Mouse (Mus musculus): ENCODE measurements at regions not wholly inside any gene's neighbourhood (a gene's known extent, or its start where the extent isn't known, plus 50 kb on each side); places are given as distances from the start of the nearest gene placed in this dataset.
"Not testable (repeated sequence)": the region's sequence is repeated elsewhere in the genome, so short reads cannot be mapped to it uniquely, and the experiment has no call there.

DNA sequence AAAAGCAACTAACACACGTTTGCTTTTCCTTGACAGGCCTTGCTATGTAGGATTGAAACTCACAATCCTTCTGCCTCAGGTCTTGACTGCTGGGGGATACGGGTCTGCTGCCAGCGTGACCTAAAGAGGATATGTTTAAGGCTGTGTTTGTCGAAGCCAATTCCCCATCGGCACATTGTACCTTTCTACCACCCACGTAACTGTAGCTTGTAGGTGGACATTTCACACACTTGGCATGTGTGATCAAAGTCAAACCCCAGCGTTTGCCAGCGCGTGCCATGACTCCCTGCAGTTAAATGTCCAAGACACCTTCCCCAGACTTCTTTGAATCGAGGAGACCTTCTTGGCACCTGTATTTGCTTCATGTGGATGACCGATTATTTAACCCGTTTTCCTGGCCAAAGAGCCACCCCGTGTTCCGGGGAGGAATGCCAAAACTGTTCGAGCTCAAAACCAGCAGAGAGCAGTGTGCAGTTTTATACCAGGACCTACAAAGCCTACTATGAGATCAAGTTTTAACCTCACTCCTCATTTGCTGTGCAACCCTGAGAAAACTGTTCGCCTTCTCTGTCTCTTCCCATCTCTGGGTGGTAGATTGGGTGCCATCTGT is 395.4 kb upstream of the Zfp507 start:
- DNase-seq (ENCODE audit: low spot score) = no peak
- Histone ChIP-seq H3K4me1 (0 out of 2 replicates have a peak, but pooled peaks cover 2% of the 10 kb centered on the region), H3K36me3 (no peaks in the 10 kb centered on the region), H3K27me3 (ENCODE audit: low read depth, poor library complexity, severe bottlenecking) (no peaks in the 10 kb centered on the region), H3K27ac (replicated peaks) (no peak overlapping the region), H3K9me3 (replicated peaks) (no peaks in the 10 kb centered on the region), H3K4me3 (no peak overlapping the region)
- WGBS = 93% methylated on average over 16 of the region's 16 CpGs

GRCm38 (mm10) chr7:36196154-36196720 is 393.4 kb upstream of the Zfp507 start:
- 92% methylated on average over 18 of the region's 18 CpGs for WGBS
- Histone ChIP-seq H3K27me3 (ENCODE audit: low read depth, poor library complexity, severe bottlenecking) (no peaks in the 10 kb centered on the region), H3K4me1 (0 out of 2 replicates have a peak, but pooled peaks cover 2% of the 10 kb centered on the region), H3K9me3 (replicated peaks) (no peaks in the 10 kb centered on the region), H3K36me3 (no peaks in the 10 kb centered on the region), H3K4me3 (no peak overlapping the region), H3K27ac (replicated peaks) (no peak overlapping the region)
- DNase-seq (ENCODE audit: low spot score) = no peak

GRCm38 (mm10) chr7:36192645-36193044 is 389.8 kb upstream of the Zfp507 start:
- 85% methylated on average over 8 of the region's 8 CpGs for WGBS
- no peaks in the 10 kb centered on the region for H3K9me3 ChIP-seq (replicated peaks)
- no peak overlapping the region for H3K4me3 ChIP-seq
- no peak for DNase-seq (ENCODE audit: low spot score)
- no peak overlapping the region for H3K27ac ChIP-seq (replicated peaks)
- no peaks in the 10 kb centered on the region for H3K27me3 ChIP-seq (ENCODE audit: low read depth, poor library complexity, severe bottlenecking)
- no peaks in the 10 kb centered on the region for H3K36me3 ChIP-seq
- H3K4me1 ChIP-seq = peaks cover 7% of the 10 kb centered on the region; the same call in 1 of the 2 replicates

- no peak for DNase-seq (ENCODE audit: low spot score)
- Histone ChIP-seq H3K9me3 (replicated peaks) (no peaks in the 10 kb centered on the region), H3K27me3 (ENCODE audit: low read depth, poor library complexity, severe bottlenecking) (no peaks in the 10 kb centered on the region), H3K36me3 (no peaks in the 10 kb centered on the region), H3K4me1 (no peaks in the 10 kb centered on the region), H3K4me3 (no peak overlapping the region), H3K27ac (replicated peaks) (no peak overlapping the region)
- 87% methylated on average over 7 of the region's 7 CpGs for WGBS
These were observed 375.1 kb upstream of the Zfp507 start for GRCm38 (mm10) chr7:36177947-36178346.

DNA sequence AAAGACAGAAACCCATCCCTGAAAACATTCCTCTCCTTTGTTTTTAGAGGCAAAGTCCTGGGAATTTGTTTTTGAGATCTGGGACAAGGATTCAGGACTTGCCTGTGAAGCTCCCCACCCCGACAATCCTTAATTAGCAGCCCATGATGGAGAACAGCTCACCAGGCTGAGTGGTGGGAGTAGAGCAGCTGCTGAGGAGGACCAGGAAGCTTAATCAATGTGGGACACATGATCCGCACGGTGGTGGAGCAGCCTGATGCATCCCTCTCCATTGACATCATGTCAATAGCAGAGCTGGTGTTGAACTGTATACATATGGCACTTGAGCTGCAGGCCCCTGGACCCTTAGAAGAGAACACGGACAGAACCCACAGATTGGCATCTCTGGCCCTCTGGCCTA is 372.5 kb upstream of the Zfp507 start:
- Histone ChIP-seq H3K27me3 (ENCODE audit: low read depth, poor library complexity, severe bottlenecking) (no peaks in the 10 kb centered on the region), H3K36me3 (no peaks in the 10 kb centered on the region), H3K9me3 (replicated peaks) (no peaks in the 10 kb centered on the region), H3K4me3 (no peak overlapping the region), H3K27ac (replicated peaks) (no peak overlapping the region), H3K4me1 (no peaks in the 10 kb centered on the region)
- DNase-seq (ENCODE audit: low spot score) = no peak
- 81% methylated on average over 4 of the region's 4 CpGs for WGBS

GRCm38 (mm10) chr7:36172511-36172910 is 369.7 kb upstream of the Zfp507 start:
- 51% methylated on average over 2 of the region's 2 CpGs for WGBS
- not testable (repeated sequence) for DNase-seq (ENCODE audit: low spot score)

GRCm38 (mm10) chr7:36157270-36157945 is 354.6 kb upstream of the Zfp507 start:
- Histone ChIP-seq H3K9me3 (replicated peaks) (no peaks in the 10 kb centered on the region), H3K4me3 (no peak overlapping the region), H3K4me1 (no peaks in the 10 kb centered on the region), H3K27ac (replicated peaks) (no peak overlapping the region), H3K27me3 (ENCODE audit: low read depth, poor library complexity, severe bottlenecking) (no peaks in the 10 kb centered on the region), H3K36me3 (no peaks in the 10 kb centered on the region)
- 70% methylated on average over 22 of the region's 22 CpGs for WGBS
- no peak for DNase-seq (ENCODE audit: low spot score)

More at GRCm38 (mm10) chr7:36172511-36172910, 369.7 kb upstream of the Zfp507 start:
- not testable (repeated sequence) for H3K36me3 ChIP-seq; H3K27me3 ChIP-seq (ENCODE audit: low read depth, poor library complexity, severe bottlenecking); H3K4me3 ChIP-seq; H3K9me3 ChIP-seq (replicated peaks); H3K4me1 ChIP-seq; H3K27ac ChIP-seq (replicated peaks)

DNA sequence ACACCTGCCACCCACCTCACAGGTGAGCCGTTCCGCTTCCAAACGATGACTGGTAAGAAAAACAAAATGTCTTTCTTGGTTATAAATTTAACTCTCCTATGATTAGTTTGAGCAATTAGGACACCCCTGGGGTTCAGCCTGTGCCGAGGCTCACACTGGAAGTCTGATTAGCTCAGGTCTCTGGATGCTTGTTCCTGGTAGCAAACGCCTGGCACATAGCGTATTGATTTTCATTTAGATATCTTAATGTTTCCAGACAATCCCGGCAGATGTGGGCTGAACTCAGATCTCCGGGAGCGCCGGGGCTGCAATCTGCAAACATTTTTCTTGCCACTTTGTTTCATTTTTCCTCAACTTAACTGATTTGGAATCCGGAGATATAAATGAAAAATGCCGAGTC is 353.8 kb upstream of the Zfp507 start:
- no peak for DNase-seq (ENCODE audit: low spot score)
- Histone ChIP-seq H3K4me1 (peaks cover 6% of the 10 kb centered on the region), H3K27me3 (ENCODE audit: low read depth, poor library complexity, severe bottlenecking) (no peaks in the 10 kb centered on the region), H3K4me3 (no peak overlapping the region), H3K27ac (replicated peaks) (no peak overlapping the region), H3K9me3 (replicated peaks) (no peaks in the 10 kb centered on the region), H3K36me3 (no peaks in the 10 kb centered on the region)
- WGBS = 93% methylated on average over 12 of the region's 12 CpGs

GRCm38 (mm10) chr7:36155576-36155975 is 352.8 kb upstream of the Zfp507 start:
- 72% methylated on average over 2 of the region's 2 CpGs for WGBS
- DNase-seq (ENCODE audit: low spot score) = no peak
- Histone ChIP-seq H3K4me3 (no peak overlapping the region), H3K9me3 (replicated peaks) (no peaks in the 10 kb centered on the region), H3K27me3 (ENCODE audit: low read depth, poor library complexity, severe bottlenecking) (no peaks in the 10 kb centered on the region), H3K4me1 (peaks cover 16% of the 10 kb centered on the region), H3K36me3 (no peaks in the 10 kb centered on the region), H3K27ac (replicated peaks) (no peak overlapping the region)

DNA sequence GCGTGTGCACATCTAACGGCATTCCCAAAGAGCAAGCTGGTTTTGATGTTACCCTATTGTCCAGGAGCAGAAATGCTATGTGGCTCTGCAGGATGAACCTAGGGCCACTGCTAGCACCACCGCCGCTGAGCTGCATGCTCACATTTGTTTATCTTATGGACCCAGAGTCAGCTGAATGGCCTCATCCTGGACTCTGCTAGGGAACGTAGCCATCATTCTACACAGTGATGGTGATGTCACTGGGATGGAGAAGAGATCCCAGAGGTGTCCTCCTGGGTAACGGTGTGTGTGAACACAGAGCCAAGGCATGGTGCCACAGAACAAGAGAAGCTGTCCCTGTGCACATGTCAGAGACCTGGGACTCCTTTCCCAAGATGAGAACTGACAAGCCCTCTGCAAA is 352.4 kb upstream of the Zfp507 start:
- H3K9me3 ChIP-seq (replicated peaks) = no peaks in the 10 kb centered on the region
- no peak overlapping the region for H3K27ac ChIP-seq (replicated peaks)
- peaks cover 16% of the 10 kb centered on the region for H3K4me1 ChIP-seq
- DNase-seq (ENCODE audit: low spot score) = no peak
- H3K4me3 ChIP-seq = no peak overlapping the region
- 92% methylated on average over 6 of the region's 6 CpGs for WGBS
- no peaks in the 10 kb centered on the region for H3K27me3 ChIP-seq (ENCODE audit: low read depth, poor library complexity, severe bottlenecking)
- no peaks in the 10 kb centered on the region for H3K36me3 ChIP-seq

DNA sequence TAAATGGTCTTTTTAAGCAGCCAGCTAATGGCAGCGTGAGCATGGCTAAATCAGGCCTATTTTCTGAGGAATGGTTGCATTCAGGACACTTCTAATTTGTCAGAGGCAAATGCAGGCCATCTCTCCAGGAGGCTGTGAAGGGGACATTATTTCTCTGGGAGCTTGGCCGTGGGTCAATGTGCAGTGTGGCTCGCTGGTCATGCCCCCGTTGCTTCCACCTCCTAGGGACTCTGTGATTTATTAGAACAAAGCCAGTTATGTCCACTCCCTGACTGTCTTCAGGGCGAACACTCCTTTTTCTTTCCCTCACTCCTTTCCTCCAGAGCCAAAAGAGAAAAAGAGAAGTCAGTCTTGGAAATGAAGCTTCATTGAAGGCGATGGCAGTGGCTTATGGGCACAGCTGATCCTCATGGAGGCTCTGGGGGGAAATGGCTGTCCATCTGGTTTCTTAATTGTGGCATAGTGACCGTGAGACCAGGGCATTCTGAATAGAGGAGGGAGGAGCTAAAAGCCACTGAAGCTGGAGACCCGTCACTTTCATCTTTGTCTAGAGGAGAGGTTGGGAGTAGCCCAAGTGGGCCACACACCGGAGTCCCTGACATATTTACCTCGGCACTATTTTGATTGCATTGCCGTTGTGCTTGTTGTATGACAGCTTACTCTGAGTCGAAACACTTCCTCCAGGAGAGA is 348.2 kb upstream of the Zfp507 start:
- no peak for DNase-seq (ENCODE audit: low spot score)
- H3K4me1 ChIP-seq = peaks cover 16% of the 10 kb centered on the region
- no peaks in the 10 kb centered on the region for H3K9me3 ChIP-seq (replicated peaks)
- H3K4me3 ChIP-seq = no peak overlapping the region
- no peaks in the 10 kb centered on the region for H3K36me3 ChIP-seq
- H3K27me3 ChIP-seq (ENCODE audit: low read depth, poor library complexity, severe bottlenecking) = no peaks in the 10 kb centered on the region
- peak overlapping the region; percentile 38; the same call in 1 of the 2 replicates for H3K27ac ChIP-seq (replicated peaks)
- 53% methylated on average over 12 of the region's 12 CpGs for WGBS

DNA sequence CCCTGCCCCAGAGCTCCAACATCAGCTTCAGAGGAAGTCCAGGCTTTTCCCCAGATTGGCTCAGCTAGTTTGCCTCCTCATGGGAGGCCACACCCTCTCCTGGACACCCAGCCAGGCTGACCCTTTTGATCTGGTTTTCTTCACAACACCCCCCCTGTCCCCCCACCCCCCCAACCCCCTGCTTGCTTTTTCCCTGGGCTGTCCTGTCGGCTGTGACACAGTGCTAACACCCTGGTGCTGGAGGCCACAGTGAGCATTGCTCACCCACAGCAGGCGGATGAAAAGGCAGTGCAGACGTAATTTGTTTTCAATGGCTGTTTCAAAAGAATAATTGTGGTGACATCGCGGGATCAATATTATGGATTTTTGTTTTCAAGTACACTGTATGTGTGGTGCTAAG is 333.8 kb upstream of the Zfp507 start:
- Histone ChIP-seq H3K36me3 (no peaks in the 10 kb centered on the region), H3K4me1 (peaks cover 26% of the 10 kb centered on the region), H3K9me3 (replicated peaks) (no peaks in the 10 kb centered on the region), H3K27ac (replicated peaks) (0 out of 2 replicates have a peak overlapping the region, but pooled peaks have one; percentile 46), H3K4me3 (no peak overlapping the region), H3K27me3 (ENCODE audit: low read depth, poor library complexity, severe bottlenecking) (no peaks in the 10 kb centered on the region)
- 56% methylated on average over 5 of the region's 5 CpGs for WGBS
- no peak for DNase-seq (ENCODE audit: low spot score)

GRCm38 (mm10) chr7:36134557-36134956 is 331.8 kb upstream of the Zfp507 start:
- Histone ChIP-seq H3K4me3 (no peak overlapping the region), H3K27ac (replicated peaks) (no peak overlapping the region), H3K4me1 (peaks cover 26% of the 10 kb centered on the region), H3K9me3 (replicated peaks) (no peaks in the 10 kb centered on the region), H3K36me3 (no peaks in the 10 kb centered on the region), H3K27me3 (ENCODE audit: low read depth, poor library complexity, severe bottlenecking) (no peaks in the 10 kb centered on the region)
- 78% methylated on average over 4 of the region's 4 CpGs for WGBS
- DNase-seq (ENCODE audit: low spot score) = no peak
